Mouse (Mus musculus): ENCODE data around the gene Taf4.

DNA sequence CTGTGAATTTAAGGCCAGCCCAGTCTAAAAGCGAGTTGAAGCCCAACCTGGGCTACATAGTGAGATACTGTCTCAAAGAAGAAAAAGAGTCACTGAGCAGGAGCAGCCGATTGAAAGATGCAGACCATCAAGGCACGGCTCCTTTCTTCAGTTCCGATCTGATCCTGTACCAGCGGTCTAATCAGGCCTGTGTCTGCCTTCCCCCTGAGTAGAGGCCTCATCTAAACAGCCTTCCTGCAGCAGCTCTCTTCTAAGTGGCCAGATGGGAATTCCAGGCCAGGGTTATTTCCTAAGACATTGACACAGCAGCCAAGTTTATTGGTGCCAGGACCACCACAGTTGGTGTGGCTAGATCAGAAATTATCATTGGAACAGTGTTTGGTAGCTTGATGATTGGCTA is 16.6 kb upstream of the Taf4 start:
- no peak for TF ChIP-seq POLR2A (IDR thresholded peaks at IDR 0.05; ENCODE audit: low read depth, low read length)
- no peak for TF ChIP-seq CTCF (conservative IDR thresholded peaks at IDR 0.05; ENCODE audit: insufficient read depth, insufficient read length, low read depth, low read length)

Data from kidney, adult 2 months (tissue).